Mouse (Mus musculus) hindbrain, embryonic 10.5 days (tissue): ENCODE results near the gene Smad6. TPM values are rescaled to one million over a fixed set of nuclear protein-coding genes. Genes with fewer than 3 reads are reported as not detected.
A peak's percentile ranks its signal among the peaks of the same experiment; 100 is the strongest.

ENCODE experiments used
- DNase-seq: peaks from one replicate; pipeline ENCODE4 v3.0.0-alpha.2; 2017; ENCODE audit warnings: low spot score
- H3K27ac ChIP-seq: fragments of 300-500 bp; sonication (generic); 2 replicates; pipeline ENCODE4 v1.5.1; 2016; ENCODE audit warnings: mild to moderate bottlenecking, moderate library complexity
- H3K27me3 ChIP-seq: fragments of 300-500 bp; sonication (generic); 2 replicates; pipeline ENCODE4 v1.6.1; 2016; ENCODE audit warnings: mild to moderate bottlenecking; ENCODE audit not compliant: poor library complexity, insufficient read depth, severe bottlenecking
- H3K36me3 ChIP-seq: fragments of 300-500 bp; sonication (generic); 2 replicates; pipeline ENCODE4 v1.6.1; 2016; ENCODE audit warnings: mild to moderate bottlenecking, moderate library complexity
- H3K4me1 ChIP-seq: fragments of 300-500 bp; sonication (generic); replicated peaks from 2 replicates; pipeline ENCODE4 v1.6.1; 2016; ENCODE audit warnings: mild to moderate bottlenecking
- H3K4me3 ChIP-seq: fragments of 300-500 bp; sonication (generic); 2 replicates; pipeline ENCODE4 v1.5.1; 2016; ENCODE audit warnings: mild to moderate bottlenecking, moderate library complexity
- H3K9me3 ChIP-seq: fragments of 300-500 bp; sonication (generic); 2 replicates; pipeline ENCODE4 v1.6.1; 2016; ENCODE audit warnings: mild to moderate bottlenecking, moderate library complexity
- WGBS: fragments of 180-500 bp; shearing (Covaris S2); methylation state at CpG from one replicate; pipeline ENCODE4 v1.1.7; 2016; 5-methylcytosine and 5-hydroxymethylcytosine counted together
- polyA plus RNA-seq: library from polyadenylated mRNA; unstranded; fragments of >200 nt; fragmentation: Nextera tagmentation; extraction: Ambion mirVana; gene quantifications from 2 replicates; pipeline ENCODE4 v1.2.1, GENCODE M21; 2016

Smad6 gene
- polyA plus RNA-seq, 1 experiment from 2014 or later = 6.7 TPM

DNA sequence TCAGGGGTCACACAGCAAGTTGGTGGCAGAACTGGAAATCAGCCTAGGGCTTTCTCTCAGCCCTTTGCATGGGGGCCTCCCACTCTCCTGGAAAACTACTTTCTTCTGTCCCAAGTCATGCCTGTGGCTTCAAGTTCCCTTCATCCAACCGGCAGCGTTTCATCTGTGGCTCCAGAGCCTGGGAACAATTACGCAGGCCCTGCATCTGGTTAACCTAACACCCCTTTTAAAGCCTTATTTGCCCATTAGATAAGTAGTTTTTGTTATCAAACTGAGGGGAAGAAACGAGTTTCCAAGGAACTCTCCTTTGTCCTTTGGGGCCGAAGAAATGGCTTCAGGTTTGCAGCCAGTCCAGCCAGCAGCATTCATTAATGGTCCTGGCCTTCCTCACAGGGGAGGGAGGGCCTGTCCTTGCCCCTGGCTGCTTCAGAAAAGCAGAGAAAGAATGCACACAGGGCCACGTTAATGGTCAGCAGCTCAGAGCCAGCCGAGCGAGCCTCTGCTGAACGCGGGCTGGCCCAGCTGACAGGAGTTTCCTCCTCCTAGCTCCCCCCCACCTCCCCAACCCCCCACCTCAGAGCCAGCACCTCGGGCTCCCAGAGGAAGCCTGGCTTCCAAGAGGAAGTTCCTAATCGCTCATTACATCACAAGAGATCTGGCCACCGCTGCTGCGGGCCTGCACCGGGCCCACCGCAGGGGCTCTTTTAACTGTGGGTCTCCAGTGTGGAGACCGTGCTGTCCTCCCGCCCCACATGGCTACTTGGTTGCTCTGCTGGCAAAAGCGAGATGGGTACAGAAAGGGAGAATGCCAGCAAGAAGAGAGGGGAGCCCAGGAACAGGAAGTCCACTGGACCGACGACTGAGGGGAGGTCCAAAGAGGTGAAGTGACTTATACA, 61.7 kb downstream of the Smad6 start:
- peaks cover 80% of the 10 kb centered on the region for H3K4me1 ChIP-seq
- H3K9me3 ChIP-seq = no peaks in the 10 kb centered on the region
- H3K27ac ChIP-seq = peak overlapping the region; percentile 90
- H3K4me3 ChIP-seq = peak overlapping the region; percentile 38
- peak; percentile 70 for DNase-seq
- H3K36me3 ChIP-seq = no peaks in the 10 kb centered on the region
- H3K27me3 ChIP-seq = peaks cover 6% of the 10 kb centered on the region; the same call in 1 of the 2 replicates
- WGBS = 2% methylated on average over 21 of the region's 21 CpGs

GRCm38 (mm10) chr9:63959129-63959932, 62.5 kb downstream of the Smad6 start:
- peak; percentile 86 for DNase-seq
- WGBS = 17% methylated on average over 17 of the region's 17 CpGs

GRCm38 (mm10) chr9:63958337-63959030, 63.4 kb downstream of the Smad6 start:
- peaks cover 69% of the 10 kb centered on the region for H3K4me1 ChIP-seq
- H3K27ac ChIP-seq = peak overlapping the region; percentile 90
- H3K27me3 ChIP-seq = peaks cover 15% of the 10 kb centered on the region; the same call in 1 of the 2 replicates
- no peaks in the 10 kb centered on the region for H3K9me3 ChIP-seq
- WGBS = 16% methylated on average over 15 of the region's 15 CpGs
- H3K4me3 ChIP-seq = no peak overlapping the region
- H3K36me3 ChIP-seq = peaks cover 4% of the 10 kb centered on the region
- DNase-seq = peak; percentile 28

More at GRCm38 (mm10) chr9:63959129-63959932, 62.5 kb downstream of the Smad6 start:
- no peaks in the 10 kb centered on the region for H3K9me3 ChIP-seq
- peaks cover 11% of the 10 kb centered on the region; the same call in 1 of the 2 replicates for H3K27me3 ChIP-seq
- no peaks in the 10 kb centered on the region for H3K36me3 ChIP-seq
- peak overlapping the region; percentile 90 for H3K27ac ChIP-seq
- peaks cover 73% of the 10 kb centered on the region for H3K4me1 ChIP-seq
- H3K4me3 ChIP-seq = peak overlapping the region; percentile 38

DNA sequence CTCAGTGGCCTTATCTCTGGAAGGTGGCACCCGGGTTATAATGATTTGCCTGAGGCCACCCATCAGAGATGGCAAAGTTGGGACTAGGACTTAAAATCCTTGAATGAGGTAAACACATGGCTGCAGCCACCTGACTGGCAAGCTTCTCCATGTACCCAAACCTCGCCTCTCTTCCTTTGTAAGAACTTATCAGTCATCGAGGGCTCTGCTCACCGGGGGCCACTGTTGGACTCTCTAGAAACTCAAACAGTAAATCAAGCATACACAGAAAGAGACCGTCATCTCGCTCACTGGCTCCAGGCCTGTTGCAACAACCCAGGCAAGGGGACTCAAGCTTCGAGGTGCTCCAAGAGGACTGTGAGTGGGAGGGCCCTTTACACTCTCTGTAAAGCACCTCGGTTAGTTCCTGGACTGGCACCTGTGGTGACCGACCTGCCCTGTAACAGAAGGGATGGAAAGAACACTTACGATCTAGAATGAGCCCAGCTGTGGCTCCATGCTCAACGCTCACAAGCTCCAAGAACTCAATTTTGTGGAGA, 64.1 kb downstream of the Smad6 start:
- Histone ChIP-seq H3K4me1 (peaks cover 63% of the 10 kb centered on the region), H3K27me3 (peaks cover 14% of the 10 kb centered on the region; the same call in 1 of the 2 replicates), H3K27ac (peak overlapping the region; percentile 90; the same call in 1 of the 2 replicates), H3K4me3 (no peak overlapping the region), H3K9me3 (no peaks in the 10 kb centered on the region), H3K36me3 (peaks cover 7% of the 10 kb centered on the region)
- no peak for DNase-seq
- 69% methylated on average over 11 of the region's 11 CpGs for WGBS

DNA sequence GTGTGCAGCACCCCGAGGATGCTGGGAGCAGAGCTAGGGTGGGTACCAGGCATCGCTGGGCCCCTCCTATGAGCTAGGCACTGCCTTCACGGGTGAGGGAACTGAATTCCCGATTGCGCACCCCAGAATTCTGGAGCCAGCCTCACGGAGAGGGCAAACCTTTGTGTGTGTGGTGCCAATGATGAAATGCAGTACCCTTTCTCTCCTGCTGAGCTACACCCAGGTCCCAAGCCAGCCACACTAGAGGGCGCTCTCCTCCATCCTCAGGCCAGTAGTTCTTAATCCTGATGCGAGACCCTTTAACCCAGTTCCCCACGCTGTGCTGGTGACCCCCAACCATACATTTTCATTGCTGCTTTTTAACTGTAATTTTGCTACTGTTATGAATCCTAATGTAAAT, 65.8 kb downstream of the Smad6 start:
- no peaks in the 10 kb centered on the region for H3K9me3 ChIP-seq
- 26% methylated on average over 9 of the region's 9 CpGs for WGBS
- peak; percentile 82 for DNase-seq
- peaks cover 14% of the 10 kb centered on the region; the same call in 1 of the 2 replicates for H3K27me3 ChIP-seq
- no peak overlapping the region for H3K27ac ChIP-seq
- peaks cover 23% of the 10 kb centered on the region for H3K36me3 ChIP-seq
- H3K4me1 ChIP-seq = peaks cover 48% of the 10 kb centered on the region
- no peak overlapping the region for H3K4me3 ChIP-seq

DNA sequence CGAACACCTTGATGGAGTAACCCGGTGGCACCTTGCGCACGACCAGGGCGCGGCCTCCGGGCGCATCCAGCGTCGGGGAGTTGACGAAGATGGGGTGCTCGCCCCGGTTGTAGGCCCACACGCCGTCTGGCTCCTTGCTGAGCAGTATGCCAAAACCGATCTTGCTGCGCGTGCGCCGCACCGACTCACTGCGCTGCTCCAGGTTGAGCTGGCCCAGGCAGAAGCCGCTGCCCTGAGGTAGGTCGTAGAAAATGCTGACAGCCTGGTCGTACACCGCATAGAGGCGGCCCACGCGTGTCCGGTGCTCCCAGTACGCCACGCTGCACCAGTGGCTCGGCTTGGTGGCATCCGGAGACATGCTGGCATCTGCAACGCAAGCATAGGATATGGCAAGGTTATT, 68.2 kb downstream of the Smad6 start:
- peaks cover 23% of the 10 kb centered on the region for H3K36me3 ChIP-seq
- 40% methylated on average over 35 of the region's 35 CpGs for WGBS
- H3K9me3 ChIP-seq = no peaks in the 10 kb centered on the region
- H3K4me1 ChIP-seq = peaks cover 35% of the 10 kb centered on the region
- H3K27me3 ChIP-seq = peaks cover 14% of the 10 kb centered on the region; the same call in 1 of the 2 replicates
- 0 out of 2 replicates have a peak overlapping the region, but pooled peaks have one; percentile 45 for H3K27ac ChIP-seq
- no peak for DNase-seq
- H3K4me3 ChIP-seq = peak overlapping the region; percentile 24

- Histone ChIP-seq H3K4me3 (no peak overlapping the region), H3K36me3 (peaks cover 23% of the 10 kb centered on the region), H3K9me3 (no peaks in the 10 kb centered on the region), H3K4me1 (peaks cover 24% of the 10 kb centered on the region), H3K27me3 (peaks cover 14% of the 10 kb centered on the region; the same call in 1 of the 2 replicates), H3K27ac (no peak overlapping the region)
- WGBS = 95% methylated on average over 2 of the region's 2 CpGs
- no peak for DNase-seq
These were observed 69.3 kb downstream of the Smad6 start for GRCm38 (mm10) chr9:63952591-63952990.

GRCm38 (mm10) chr9:63950357-63950756, 71.5 kb downstream of the Smad6 start:
- no peak for DNase-seq
- Histone ChIP-seq H3K4me1 (peaks cover 20% of the 10 kb centered on the region), H3K4me3 (no peak overlapping the region), H3K9me3 (no peaks in the 10 kb centered on the region), H3K36me3 (peaks cover 23% of the 10 kb centered on the region), H3K27me3 (peaks cover 14% of the 10 kb centered on the region; the same call in 1 of the 2 replicates), H3K27ac (0 out of 2 replicates have a peak overlapping the region, but pooled peaks have one; percentile 46)
- WGBS = 27% methylated on average over 4 of the region's 4 CpGs

DNA sequence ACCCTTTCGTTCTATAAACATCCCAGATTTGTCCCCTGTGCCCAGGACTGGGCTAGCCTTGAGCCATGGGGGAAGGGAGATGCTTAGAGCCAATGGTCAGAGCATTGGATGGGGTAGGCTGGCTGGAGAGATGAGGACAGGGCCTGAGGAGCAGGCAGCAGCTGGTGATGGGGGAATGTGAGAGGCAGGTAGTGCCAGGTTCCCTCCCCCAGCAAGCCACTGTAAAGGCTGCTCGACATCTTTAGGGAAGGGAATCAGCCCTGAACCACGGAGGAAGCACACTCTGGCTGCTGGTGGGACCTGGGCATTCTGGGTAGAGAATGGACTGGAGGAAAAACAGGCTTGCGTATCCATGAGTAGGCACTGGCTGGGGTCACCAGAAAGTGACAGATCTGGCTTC, 72.5 kb downstream of the Smad6 start:
- peak overlapping the region; percentile 50; the same call in 1 of the 2 replicates for H3K27ac ChIP-seq
- peaks cover 23% of the 10 kb centered on the region for H3K36me3 ChIP-seq
- H3K4me1 ChIP-seq = peaks cover 20% of the 10 kb centered on the region
- no peak overlapping the region for H3K4me3 ChIP-seq
- 74% methylated on average over 4 of the region's 4 CpGs for WGBS
- H3K9me3 ChIP-seq = no peaks in the 10 kb centered on the region
- no peak for DNase-seq
- peaks cover 7% of the 10 kb centered on the region; the same call in 1 of the 2 replicates for H3K27me3 ChIP-seq

DNA sequence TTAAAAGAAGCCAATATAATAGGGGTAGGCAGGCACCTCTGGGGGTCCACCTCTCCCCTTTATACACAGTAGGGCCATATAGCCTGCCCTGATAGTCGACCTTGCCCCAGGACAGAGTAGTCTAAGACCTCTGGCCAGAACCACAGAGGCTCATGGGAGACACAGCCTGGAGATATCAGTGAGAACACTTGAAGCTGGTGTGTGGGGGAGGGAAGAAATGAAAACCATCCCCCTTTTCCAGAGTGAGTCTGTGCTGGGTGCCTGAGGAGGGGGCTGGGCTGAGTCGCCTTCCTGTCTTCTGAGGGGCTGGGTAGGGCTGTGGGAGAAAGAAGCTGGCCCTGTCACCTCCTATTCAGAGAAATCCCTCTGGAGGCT, 79.3 kb downstream of the Smad6 start:
- H3K27ac ChIP-seq = no peak overlapping the region
- 70% methylated on average over 2 of the region's 2 CpGs for WGBS

GRCm38 (mm10) chr9:63941747-63942607, 79.9 kb downstream of the Smad6 start:
- DNase-seq = no peak
- Histone ChIP-seq H3K4me3 (no peak overlapping the region), H3K36me3 (no peaks in the 10 kb centered on the region), H3K27me3 (0 out of 2 replicates have a peak, but pooled peaks cover 4% of the 10 kb centered on the region), H3K4me1 (peaks cover 26% of the 10 kb centered on the region), H3K27ac (peak overlapping the region; percentile 46; the same call in 1 of the 2 replicates), H3K9me3 (no peaks in the 10 kb centered on the region)
- WGBS = 76% methylated on average over 12 of the region's 12 CpGs

More for the DNA sequence above, 79.3 kb downstream of the Smad6 start:
- DNase-seq = no peak
- Histone ChIP-seq H3K27me3 (no peaks in the 10 kb centered on the region), H3K4me3 (no peak overlapping the region), H3K9me3 (no peaks in the 10 kb centered on the region), H3K4me1 (peaks cover 22% of the 10 kb centered on the region), H3K36me3 (no peaks in the 10 kb centered on the region)
